ENCODE assay signal across 15 mouse cellular contexts in the genomic region with DNA sequence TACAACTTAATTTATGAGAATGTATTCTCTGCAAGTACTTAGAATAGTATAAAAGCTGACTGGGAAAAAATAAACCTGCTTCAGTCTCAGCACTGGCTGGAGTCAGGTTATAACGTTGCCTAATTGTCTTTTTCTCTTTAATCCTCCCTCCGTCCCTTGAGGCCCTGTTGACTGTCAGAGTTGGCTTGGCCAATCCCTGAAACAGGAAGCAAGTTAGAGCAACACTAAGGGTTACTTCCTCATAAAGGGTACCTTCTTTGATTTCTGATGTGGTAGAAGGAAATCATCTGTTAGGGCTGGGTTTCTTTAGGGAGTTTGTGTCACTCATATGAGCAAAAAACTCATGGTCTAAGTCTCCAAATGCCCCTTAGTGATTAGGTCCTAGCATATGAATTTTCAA.
"Had no signal": no experiment of that assay in that cellular context is flagged by ENCODE, and none has a peak within 500 bp of the region (broad histone marks: within the 10 kb centered on the region; RNA-seq: fewer than 3 reads in every experiment).

No protein-coding gene starts in this region.

- H3K4me1 ChIP-seq: limb, embryonic 13.5 days; liver, embryonic 15.5 days had no signal

- H3K9me3 ChIP-seq: limb, embryonic 13.5 days; liver, embryonic 15.5 days had no signal

- H3K4me3 ChIP-seq: layer of hippocampus, adult 2 months; limb, embryonic 13.5 days; liver, embryonic 15.5 days had no signal

- H3K27ac ChIP-seq: layer of hippocampus, adult 2 months; limb, embryonic 13.5 days; liver, embryonic 15.5 days; stomach, postnatal 0 days had no signal

- H3K27me3 ChIP-seq: limb, embryonic 13.5 days; liver, embryonic 15.5 days had no signal

- ATAC-seq: intestine, postnatal 0 days; midbrain, embryonic 16.5 days had no signal

- H3K4me2 ChIP-seq: limb, embryonic 13.5 days; liver, embryonic 15.5 days; lung, embryonic 14.5 days; midbrain, embryonic 11.5 days had no signal

- H3K9ac ChIP-seq: limb, embryonic 13.5 days; liver, embryonic 15.5 days; lung, embryonic 14.5 days had no signal

- H3K36me3 ChIP-seq: limb, embryonic 13.5 days; liver, embryonic 15.5 days had no signal

- DNase-seq: kidney, adult 8-10 months; kidney, postnatal 4 days; left cerebral cortex, postnatal 4 days; lung, embryonic 14.5 days; right cerebral cortex, adult 18-20 months; right cerebral cortex, postnatal 25 days; thymus, adult 18-20 months; thymus, postnatal 14 days had no signal
